Mouse (Mus musculus) embryonic facial prominence, embryonic 13.5 days (tissue): ENCODE results near the gene Mc1r. TPM values are rescaled to one million over a fixed set of nuclear protein-coding genes. Genes with fewer than 3 reads are reported as not detected.

ENCODE experiments used
- ATAC-seq: fragments of 200-750 bp; cut with Nextera tagmentation; 2 replicates; pipeline ENCODE4 v1.8.0; 2017; ENCODE audit warnings: low read depth; ENCODE audit not compliant: insufficient number of reproducible peaks, insufficient read depth, low FRiP score, low TSS enrichment
- H3K27ac ChIP-seq: fragments of 300-500 bp; sonication (generic); 2 replicates; pipeline ENCODE4 v1.5.1; 2015; ENCODE audit warnings: moderate library complexity, mild to moderate bottlenecking, inconsistent platforms
- H3K27me3 ChIP-seq: fragments of 300-500 bp; sonication (generic); 2 replicates; pipeline ENCODE4 v1.6.1; 2015; ENCODE audit warnings: mild to moderate bottlenecking, inconsistent platforms
- H3K36me3 ChIP-seq: fragments of 300-500 bp; sonication (generic); 2 replicates; pipeline ENCODE4 v1.6.1; 2015; ENCODE audit warnings: mild to moderate bottlenecking, inconsistent platforms
- H3K4me1 ChIP-seq: fragments of 300-500 bp; sonication (generic); 2 replicates; pipeline ENCODE4 v1.6.1; 2015; ENCODE audit warnings: inconsistent platforms
- H3K4me2 ChIP-seq: fragments of 300-500 bp; sonication (generic); 2 replicates; pipeline ENCODE4 v1.6.1; 2015; ENCODE audit warnings: moderate library complexity, mild to moderate bottlenecking, inconsistent platforms
- H3K4me3 ChIP-seq: fragments of 300-500 bp; sonication (generic); 2 replicates; pipeline ENCODE4 v1.5.1; 2015; ENCODE audit warnings: mild to moderate bottlenecking, inconsistent platforms
- H3K9ac ChIP-seq: fragments of 300-500 bp; sonication (generic); 2 replicates; pipeline ENCODE4 v1.6.1; 2015; ENCODE audit warnings: mild to moderate bottlenecking, inconsistent platforms
- H3K9me3 ChIP-seq: fragments of 300-500 bp; sonication (generic); 2 replicates; pipeline ENCODE4 v1.6.1; 2016; ENCODE audit warnings: inconsistent platforms
- WGBS: fragments of 180-500 bp; shearing (Covaris S2); methylation state at CpG from one replicate; pipeline ENCODE4 v1.1.7; 2015; ENCODE audit warnings: mixed read lengths; 5-methylcytosine and 5-hydroxymethylcytosine counted together
- polyA plus RNA-seq: library from polyadenylated mRNA; unstranded; fragments of >200 nt; fragmentation: Nextera tagmentation; extraction: Ambion mirVana; gene quantifications from 2 replicates; pipeline ENCODE4 v1.2.1, GENCODE M21; 2015

Gene Mc1r
- polyA plus RNA-seq = 0.14 and 0.17 TPM in 2 replicates

DNA sequence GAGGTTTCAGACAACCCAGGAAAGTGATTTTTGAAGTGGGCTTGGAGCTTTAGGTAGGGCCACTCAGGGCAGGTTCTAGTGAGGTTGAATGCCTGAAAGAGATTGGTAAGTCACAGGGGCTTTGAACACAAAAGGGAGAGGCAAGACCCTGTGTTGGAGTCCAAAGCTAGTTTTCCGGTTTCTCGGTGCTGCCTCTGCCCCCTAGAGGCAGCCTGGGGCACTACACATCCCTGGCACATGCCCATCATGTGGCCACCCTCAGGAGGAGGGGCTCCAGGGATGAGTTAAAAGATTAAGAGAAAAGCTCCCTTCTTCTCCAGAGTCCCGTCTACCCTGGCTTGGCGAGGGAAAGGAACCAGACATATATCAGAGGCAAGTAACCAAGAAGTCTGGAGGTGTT is at the start of gene Mc1r:
Gene Mc1r (plus strand): TSS at position 322 of the 400 bp plus-strand sequence.
- 10% methylated on average over 4 of the region's 4 CpGs for WGBS

DNA sequence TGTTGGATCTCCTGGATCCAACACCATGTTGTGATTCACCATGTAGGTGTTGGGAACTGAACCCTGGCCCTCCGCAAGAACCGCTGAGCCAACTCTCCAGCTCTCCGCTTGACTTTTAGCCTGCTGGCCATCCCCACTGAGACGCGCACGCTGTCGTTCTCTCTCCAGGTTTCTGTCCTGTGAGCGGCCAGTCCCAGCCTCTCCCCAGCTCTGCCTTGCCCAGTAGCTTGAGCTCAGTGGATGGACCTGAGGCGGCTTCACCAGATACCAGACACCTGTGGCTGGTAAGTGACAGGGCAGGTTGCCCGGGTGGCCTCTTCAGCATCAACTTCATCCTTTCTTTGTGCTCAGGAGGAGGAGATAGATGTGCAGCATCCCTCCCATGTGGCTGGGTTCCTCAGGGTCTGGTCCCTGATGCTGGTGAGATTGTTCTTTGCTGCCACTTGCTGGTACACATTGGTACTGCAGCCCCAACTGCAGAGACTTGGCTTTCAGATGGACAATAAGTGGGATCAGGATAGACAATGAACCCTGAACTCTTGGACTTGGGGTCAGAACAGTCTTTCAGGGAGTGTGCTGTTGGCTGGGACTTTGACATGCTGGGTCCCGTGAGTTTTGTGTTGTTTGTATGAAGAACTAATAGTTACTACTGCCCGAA is 45.7 kb upstream of the Mc1r start:
- Histone ChIP-seq H3K4me2 (no peak overlapping the region), H3K4me1 (no peaks in the 10 kb centered on the region), H3K27me3 (no peaks in the 10 kb centered on the region), H3K36me3 (no peaks in the 10 kb centered on the region), H3K4me3 (no peak overlapping the region), H3K9me3 (no peaks in the 10 kb centered on the region), H3K9ac (peak overlapping the region; percentile 33; the same call in 1 of the 2 replicates), H3K27ac (no peak overlapping the region)
- 0 out of 2 replicates have a peak, but pooled peaks have one; percentile 20 for ATAC-seq
- WGBS = 39% methylated on average over 12 of the region's 12 CpGs

More for the DNA sequence above, at the start of gene Mc1r:
- ATAC-seq = no peak
- peaks cover 42% of the 10 kb centered on the region for H3K27me3 ChIP-seq
- H3K4me2 ChIP-seq = no peak within 1 kb of the TSS
- H3K27ac ChIP-seq = no peak within 1 kb of the TSS
- no peak within 1 kb of the TSS for H3K4me3 ChIP-seq
- peaks cover 38% of the 10 kb centered on the region for H3K4me1 ChIP-seq
- no peak within 1 kb of the TSS for H3K9ac ChIP-seq
- no peaks in the 10 kb centered on the region for H3K9me3 ChIP-seq
- H3K36me3 ChIP-seq = peaks cover 16% of the 10 kb centered on the region

DNA sequence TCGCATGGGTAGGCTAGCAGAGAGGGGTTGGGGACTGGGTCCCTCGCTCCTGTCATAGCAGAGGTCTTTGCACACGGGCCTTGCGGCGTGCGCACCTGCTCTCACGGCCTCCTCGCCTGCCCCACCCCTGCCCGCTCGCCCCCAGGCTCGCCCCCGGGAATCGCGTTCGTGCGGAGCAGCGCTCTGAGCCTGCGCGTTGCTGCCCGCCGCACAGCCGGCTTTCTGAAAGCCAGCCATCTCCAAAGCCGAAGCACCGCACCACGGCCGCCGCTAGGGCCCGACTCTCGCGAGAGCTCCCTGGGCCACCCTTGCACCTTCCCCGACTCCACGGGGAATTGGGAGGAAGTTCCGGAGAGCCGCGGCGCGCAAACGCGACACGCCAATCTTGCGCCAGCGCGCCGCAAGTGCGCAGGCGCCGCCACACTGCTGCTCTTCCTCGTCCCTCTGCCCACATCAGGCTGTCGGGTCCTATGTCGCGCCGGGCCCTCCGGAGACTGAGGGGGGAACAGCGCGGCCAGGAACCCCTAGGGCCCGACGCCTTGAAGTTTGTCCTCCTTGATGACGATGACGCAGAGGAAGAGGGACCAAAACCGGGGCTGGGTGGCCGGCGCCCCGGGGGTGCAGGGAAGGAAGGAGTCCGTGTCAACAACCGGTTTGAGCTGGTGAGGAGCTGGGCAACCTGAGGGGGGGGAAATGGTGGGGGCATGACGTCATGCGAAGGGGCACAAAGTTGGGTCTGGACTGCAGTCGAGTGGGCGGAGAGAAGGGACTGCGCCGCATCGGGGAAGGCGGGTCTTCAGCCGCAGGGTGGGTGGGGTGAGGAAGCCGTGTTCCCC is 33.3 kb upstream of the Mc1r start, which contains the start of gene Tcf25:
Gene Tcf25 (plus strand): TSS at position 351 of the 836 bp plus-strand sequence.
- Histone ChIP-seq H3K4me3 (peak within 1 kb of the TSS; percentile 80), H3K9me3 (no peaks in the 10 kb centered on the region), H3K36me3 (peaks cover 17% of the 10 kb centered on the region; the same call in 1 of the 2 replicates), H3K27me3 (no peaks in the 10 kb centered on the region), H3K4me2 (peak within 1 kb of the TSS; percentile 76), H3K9ac (peak within 1 kb of the TSS; percentile 87), H3K4me1 (peaks cover 17% of the 10 kb centered on the region), H3K27ac (peak within 1 kb of the TSS; percentile 96)
- peak; percentile 91 for ATAC-seq
- under 1% methylated on average over 75 of the region's 75 CpGs for WGBS

DNA sequence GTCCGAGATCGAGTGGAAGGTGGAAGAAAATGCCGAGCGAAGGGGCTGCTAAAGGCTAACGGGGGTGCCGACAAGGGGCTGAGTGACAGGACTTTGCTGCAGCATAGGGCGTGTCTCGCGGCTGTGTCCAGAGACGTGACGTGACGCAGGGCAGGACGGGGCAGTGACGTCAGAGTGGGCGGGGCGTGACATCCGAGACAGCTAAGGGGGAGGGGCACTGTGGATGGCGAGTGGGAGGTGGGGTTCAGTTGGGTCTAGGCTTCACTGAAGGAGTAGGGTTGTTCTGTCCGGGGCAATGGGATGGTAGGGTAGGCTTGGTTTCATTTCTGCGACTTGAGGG is 32.7 kb upstream of the Mc1r start:
- H3K4me3 ChIP-seq = peak overlapping the region; percentile 80
- peaks cover 17% of the 10 kb centered on the region; the same call in 1 of the 2 replicates for H3K36me3 ChIP-seq
- no peaks in the 10 kb centered on the region for H3K9me3 ChIP-seq
- WGBS = 2% methylated on average over 20 of the region's 20 CpGs
- peak overlapping the region; percentile 87 for H3K9ac ChIP-seq
- H3K4me1 ChIP-seq = peaks cover 17% of the 10 kb centered on the region
- H3K4me2 ChIP-seq = peak overlapping the region; percentile 76
- no peaks in the 10 kb centered on the region for H3K27me3 ChIP-seq
- ATAC-seq = peak; percentile 62
- peak overlapping the region; percentile 96 for H3K27ac ChIP-seq

DNA sequence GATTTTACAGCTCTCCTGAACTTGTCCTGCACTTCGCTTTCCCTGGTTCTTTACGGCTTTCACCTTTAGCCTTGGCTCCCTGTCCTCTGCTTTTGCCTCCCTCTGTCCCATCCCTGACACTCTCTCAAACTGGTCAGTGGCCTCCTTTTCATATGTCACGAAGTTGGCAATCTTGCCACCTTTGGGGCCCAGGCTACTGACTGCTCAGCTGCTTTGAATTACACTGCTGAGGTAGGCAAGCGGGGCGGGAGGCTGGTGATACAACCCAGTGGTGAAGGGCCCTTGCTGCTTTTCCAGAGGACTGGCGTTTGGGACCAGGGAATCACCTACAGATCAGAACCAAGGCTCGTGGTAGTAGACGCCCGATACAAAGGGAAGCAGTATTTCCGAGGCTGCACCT is 31.2 kb upstream of the Mc1r start:
- no peaks in the 10 kb centered on the region for H3K9me3 ChIP-seq
- H3K4me2 ChIP-seq = no peak overlapping the region
- no peaks in the 10 kb centered on the region for H3K27me3 ChIP-seq
- no peak for ATAC-seq
- H3K27ac ChIP-seq = no peak overlapping the region
- no peak overlapping the region for H3K4me3 ChIP-seq
- H3K4me1 ChIP-seq = peaks cover 17% of the 10 kb centered on the region
- WGBS = 87% methylated on average over 10 of the region's 10 CpGs
- H3K9ac ChIP-seq = peak overlapping the region; percentile 32; the same call in 1 of the 2 replicates
- peaks cover 17% of the 10 kb centered on the region; the same call in 1 of the 2 replicates for H3K36me3 ChIP-seq

DNA sequence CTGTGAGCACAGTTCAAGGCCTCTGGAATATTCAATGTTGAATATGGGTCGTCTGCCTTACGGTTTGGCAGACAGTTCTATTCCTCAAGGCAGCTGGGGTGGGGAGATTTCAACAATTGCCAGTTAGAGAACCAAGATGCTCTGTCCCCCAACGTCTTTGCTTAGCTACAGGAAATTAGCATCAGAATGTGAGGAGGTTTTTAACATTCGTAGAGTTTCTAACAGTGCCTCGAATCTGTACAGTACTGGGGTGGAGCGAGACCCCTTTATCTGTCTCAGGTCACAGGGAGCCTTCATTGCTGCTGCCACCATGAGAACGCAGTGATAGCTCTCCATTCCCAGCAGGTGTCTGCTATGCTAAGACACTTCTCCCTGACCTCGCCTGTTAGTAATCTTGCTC is 30.8 kb upstream of the Mc1r start:
- no peaks in the 10 kb centered on the region for H3K9me3 ChIP-seq
- no peak overlapping the region for H3K4me2 ChIP-seq
- no peak overlapping the region for H3K27ac ChIP-seq
- H3K4me3 ChIP-seq = no peak overlapping the region
- peak overlapping the region; percentile 32; the same call in 1 of the 2 replicates for H3K9ac ChIP-seq
- peaks cover 21% of the 10 kb centered on the region for H3K36me3 ChIP-seq
- 72% methylated on average over 8 of the region's 8 CpGs for WGBS
- H3K4me1 ChIP-seq = peaks cover 17% of the 10 kb centered on the region
- no peak for ATAC-seq
- H3K27me3 ChIP-seq = no peaks in the 10 kb centered on the region

DNA sequence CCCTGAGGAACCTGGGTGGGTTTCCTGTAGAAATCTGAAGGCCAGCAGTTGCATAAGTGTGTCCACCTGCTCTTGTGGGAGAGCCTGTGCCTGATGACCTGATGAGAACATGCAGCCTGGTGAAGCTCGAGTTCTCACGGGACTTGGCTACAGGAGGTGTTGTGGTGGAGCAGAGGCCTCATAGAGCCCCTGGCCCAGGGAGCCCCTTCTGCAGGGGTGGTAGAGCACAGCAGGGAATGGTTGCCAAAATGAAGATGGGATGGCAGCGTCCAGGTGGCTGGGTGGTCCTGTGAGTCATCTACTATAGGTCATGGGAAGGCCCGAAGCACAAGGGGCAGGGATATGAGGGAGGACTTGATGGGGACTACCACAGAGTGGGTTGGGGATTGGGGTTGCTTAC is 25.2 kb upstream of the Mc1r start:
- Histone ChIP-seq H3K4me3 (no peak overlapping the region), H3K27me3 (no peaks in the 10 kb centered on the region), H3K9me3 (no peaks in the 10 kb centered on the region), H3K36me3 (peaks cover 70% of the 10 kb centered on the region), H3K27ac (no peak overlapping the region), H3K4me1 (no peaks in the 10 kb centered on the region), H3K4me2 (no peak overlapping the region), H3K9ac (no peak overlapping the region)
- 92% methylated on average over 4 of the region's 4 CpGs for WGBS
- no peak for ATAC-seq

DNA sequence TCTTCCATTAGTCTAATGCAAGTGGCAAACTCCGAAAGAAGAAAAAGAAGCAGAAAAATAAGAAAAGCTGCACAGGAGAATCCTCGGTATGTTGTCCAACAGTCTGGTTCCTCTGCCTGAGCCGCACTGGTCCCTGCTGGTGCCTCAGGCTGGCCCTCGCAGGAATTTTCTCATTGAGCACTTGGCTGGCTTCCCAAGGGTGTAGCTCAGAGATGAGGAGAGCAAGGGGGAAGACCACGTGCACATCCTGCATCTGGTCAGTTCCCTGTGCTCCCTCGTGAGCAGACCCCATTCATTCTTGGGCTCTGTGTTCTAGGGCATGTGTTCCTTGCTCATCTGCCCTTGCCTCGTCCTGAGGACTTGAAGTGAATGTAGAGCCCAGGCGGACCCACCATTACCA is 24.4 kb upstream of the Mc1r start:
- H3K27ac ChIP-seq = no peak overlapping the region
- no peak overlapping the region for H3K4me2 ChIP-seq
- peaks cover 73% of the 10 kb centered on the region for H3K36me3 ChIP-seq
- no peaks in the 10 kb centered on the region for H3K4me1 ChIP-seq
- WGBS = 92% methylated on average over 8 of the region's 8 CpGs
- no peak for ATAC-seq
- H3K9me3 ChIP-seq = no peaks in the 10 kb centered on the region
- no peak overlapping the region for H3K4me3 ChIP-seq
- H3K9ac ChIP-seq = no peak overlapping the region
- no peaks in the 10 kb centered on the region for H3K27me3 ChIP-seq

DNA sequence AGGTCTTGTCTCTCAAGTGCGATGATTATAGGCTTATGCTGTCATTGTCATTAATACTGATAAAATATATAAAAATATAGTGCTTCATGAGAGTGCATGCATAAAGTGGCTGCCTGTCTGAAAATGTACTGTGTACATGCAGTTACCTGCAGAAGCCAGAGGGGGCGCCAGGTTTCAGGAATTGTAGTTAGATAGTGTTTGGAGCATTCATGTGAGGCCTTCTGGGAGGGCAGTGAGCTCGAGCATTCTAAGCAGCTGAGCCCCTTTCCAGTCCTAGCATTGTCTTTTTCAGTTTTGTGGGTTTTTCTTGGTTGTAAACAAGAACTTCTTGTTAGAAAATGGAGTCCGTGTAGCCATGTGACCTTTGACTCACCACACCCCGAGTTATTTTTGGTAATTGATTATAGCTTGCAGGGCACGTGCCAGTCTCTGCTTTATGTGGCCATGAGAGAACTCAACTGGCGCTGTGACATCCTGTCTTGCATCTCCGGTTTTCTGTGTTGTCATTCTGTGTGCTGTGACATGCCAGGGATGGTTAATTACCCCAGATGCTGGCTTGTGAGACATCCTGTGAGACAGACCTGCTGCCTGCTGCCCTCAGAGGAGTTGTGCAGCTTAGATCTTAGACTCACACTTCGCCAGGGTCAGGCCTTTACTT is 21.9 kb upstream of the Mc1r start:
- Histone ChIP-seq H3K4me3 (no peak overlapping the region), H3K4me1 (no peaks in the 10 kb centered on the region), H3K27me3 (no peaks in the 10 kb centered on the region), H3K27ac (no peak overlapping the region), H3K4me2 (no peak overlapping the region), H3K9me3 (no peaks in the 10 kb centered on the region), H3K36me3 (peaks cover 92% of the 10 kb centered on the region), H3K9ac (no peak overlapping the region)
- WGBS = 62% methylated on average over 9 of the region's 9 CpGs
- ATAC-seq = no peak

DNA sequence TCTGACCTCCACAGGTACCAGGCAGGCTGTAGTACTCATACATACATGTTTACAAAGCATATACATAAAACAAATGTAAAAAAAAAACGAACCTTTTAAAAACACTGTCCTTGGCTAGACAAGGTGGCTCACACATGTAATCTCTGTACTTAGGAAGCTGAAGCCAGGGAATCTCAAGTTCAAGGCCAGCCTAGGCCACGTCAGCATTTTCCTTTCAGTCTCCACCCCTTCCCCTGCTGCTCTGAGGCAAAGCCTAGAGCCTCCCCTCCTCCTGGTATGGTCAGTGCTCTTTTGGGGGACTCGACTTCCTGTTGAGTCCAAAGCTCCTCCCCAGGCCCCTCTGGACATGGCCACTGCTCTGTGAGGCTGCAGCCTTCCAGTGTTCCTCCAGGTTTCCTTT is 19.9 kb upstream of the Mc1r start:
- Histone ChIP-seq H3K4me1 (no peaks in the 10 kb centered on the region), H3K9me3 (no peaks in the 10 kb centered on the region), H3K36me3 (peaks cover 99% of the 10 kb centered on the region), H3K4me3 (no peak overlapping the region), H3K9ac (no peak overlapping the region), H3K27ac (no peak overlapping the region), H3K27me3 (no peaks in the 10 kb centered on the region), H3K4me2 (no peak overlapping the region)
- ATAC-seq = no peak
- WGBS = 76% methylated on average over 3 of the region's 3 CpGs

DNA sequence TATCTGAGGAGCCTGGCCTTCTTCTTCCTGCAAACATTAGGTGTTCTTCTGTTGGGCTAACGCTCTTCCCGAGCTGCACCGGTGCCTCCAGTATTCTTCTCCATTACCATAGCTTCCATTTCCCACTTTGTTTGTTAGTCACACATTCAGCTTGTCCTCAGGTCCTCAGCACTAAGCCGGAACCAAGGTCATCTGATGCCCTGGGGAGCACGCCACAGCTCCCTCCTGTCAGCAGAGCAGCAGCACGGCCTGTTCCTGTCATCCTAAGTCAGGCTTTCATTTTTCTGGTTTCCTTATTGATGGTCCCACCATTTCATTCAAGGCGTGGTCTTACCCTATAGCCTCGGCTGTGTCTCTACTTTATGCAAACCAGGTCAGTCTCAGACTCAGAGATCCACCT is 19.1 kb upstream of the Mc1r start:
- ATAC-seq = no peak
- H3K4me3 ChIP-seq = no peak overlapping the region
- no peak overlapping the region for H3K9ac ChIP-seq
- no peak overlapping the region for H3K27ac ChIP-seq
- no peak overlapping the region for H3K4me2 ChIP-seq
- H3K36me3 ChIP-seq = peaks cover 99% of the 10 kb centered on the region
- WGBS = 91% methylated on average over 8 of the region's 8 CpGs
- H3K27me3 ChIP-seq = no peaks in the 10 kb centered on the region
- no peaks in the 10 kb centered on the region for H3K4me1 ChIP-seq
- H3K9me3 ChIP-seq = no peaks in the 10 kb centered on the region
